Mouse (Mus musculus) heart, adult 11 months (tissue): Measurements from ENCODE around the gene Pln.
A peak's percentile ranks its signal among the peaks of the same experiment; 100 is the strongest.

Experiments used
- DNase-seq: peaks from one replicate; pipeline ENCODE4 v3.0.0; 2022

The Pln gene

DNA sequence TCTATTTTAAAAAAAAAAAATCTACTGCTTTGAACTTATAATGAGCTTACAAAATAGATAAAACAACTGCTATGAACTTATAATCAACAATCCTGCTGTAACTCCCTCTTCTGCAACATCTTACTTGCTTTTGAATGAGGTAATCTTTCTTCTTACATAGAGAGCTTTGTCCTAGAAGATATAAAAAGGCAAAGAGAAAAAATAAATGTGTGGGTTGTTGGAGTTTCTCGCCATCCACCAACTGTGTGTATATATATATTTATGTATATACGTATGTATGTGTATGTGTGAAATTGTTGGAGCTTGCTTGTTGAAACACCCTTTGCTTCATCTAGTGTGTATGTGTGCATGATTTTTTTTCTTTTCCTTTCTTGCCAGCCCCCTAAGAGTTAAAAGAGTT lies 29.8 kb downstream of the Pln start:
- DNase-seq: no peak

DNA sequence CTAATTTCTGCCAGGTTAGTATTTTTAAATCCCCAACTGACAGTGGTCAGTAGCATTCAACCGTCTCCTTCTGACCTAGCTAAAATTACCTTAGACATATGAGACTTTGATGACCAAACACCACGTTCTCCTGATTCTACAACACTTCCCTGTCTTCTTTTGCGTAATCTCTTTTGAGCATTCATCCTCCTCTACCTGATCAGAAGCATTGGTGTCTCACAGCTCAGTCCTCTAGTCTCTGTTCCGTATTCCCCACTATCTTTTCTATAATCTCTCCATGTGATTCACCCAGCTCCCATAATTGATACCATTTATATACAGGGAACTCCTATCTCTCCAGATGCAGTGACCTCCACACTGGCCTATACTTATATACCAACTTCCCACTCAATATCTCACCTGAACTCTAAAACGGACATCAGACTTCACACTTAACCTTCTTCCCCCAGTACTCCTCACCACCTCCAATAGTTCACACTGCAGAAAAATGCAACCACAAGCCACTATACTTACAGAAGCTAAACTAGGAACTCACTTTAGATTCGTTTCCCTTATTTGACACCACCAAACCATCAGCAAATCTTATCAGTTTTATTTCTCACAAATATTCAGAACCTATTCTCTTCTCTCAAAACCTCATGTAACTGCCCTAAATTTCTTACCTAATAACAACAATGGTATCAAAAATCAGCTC lies 36.6 kb downstream of the Pln start:
- no peak for DNase-seq

DNA sequence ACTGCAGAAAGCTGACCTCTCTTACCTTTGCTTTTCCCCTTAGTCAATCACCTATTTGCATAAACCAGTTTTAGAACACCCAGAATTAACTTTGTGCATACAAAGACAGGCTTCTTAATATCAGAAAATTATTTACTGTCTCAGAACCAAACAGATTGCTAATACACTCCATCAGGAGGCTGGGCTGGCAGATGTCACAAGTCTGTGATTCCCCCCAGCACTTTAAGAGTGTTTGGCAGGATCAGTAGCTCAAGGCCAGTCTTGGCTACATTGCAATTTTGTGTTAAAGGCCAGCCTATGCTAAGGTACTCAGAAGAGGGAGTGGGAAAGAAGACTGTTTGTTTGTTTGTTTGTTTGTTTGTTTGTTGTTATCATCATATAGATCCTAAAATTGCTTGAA lies 39.6 kb downstream of the Pln start:
- no peak for DNase-seq

DNA sequence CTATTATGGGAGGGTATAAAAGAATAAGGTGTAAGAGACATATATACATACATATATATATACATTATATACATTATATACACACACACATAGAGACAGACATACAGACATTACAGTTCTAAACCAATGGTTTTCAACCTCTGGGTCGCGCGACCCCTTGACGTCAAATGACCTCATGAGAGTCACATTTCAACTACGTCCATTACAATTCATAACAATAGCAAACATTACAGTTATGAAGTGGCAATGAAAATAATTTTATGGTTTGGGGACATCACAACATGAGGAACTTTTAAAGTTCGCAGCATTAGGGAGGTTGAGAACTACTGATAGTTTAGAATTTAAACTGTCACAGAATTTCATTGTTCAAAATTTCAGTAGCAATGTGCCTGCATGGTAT lies 40.8 kb downstream of the Pln start:
- DNase-seq: no peak

DNA sequence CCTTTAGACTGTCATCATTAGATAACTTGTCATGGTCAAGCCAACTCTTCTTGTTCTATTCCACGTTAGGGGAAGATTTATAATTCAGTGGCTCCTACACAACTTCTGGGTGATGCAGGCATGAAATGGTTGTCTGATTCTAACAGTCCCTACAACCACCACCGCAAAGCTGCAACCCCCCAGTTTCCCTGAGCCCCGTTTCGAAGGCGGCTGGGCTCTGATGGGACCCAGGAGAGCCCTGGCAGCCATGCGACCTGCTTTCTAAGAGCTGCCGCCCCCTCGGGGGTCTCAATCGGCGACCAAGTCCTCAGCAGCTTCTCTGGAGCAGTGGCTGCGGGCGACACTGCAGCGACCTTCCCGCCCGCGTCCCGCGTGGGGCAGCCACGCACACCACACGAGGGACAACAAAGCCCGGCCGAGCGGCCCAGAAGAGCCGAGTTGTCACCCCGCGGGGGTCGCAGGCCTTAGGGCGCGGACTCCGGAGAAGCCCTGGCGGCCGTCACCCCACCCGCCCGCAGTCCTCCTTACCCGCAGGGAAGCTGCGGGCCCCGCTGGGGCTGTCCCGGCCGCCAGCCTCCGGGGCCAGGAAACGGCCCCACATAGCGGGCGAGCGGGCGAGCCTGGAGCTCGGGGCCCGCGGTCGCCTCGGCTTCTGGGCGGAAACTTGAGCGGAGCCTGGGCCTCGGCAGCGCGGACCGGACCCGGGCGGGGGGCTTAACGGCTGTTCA lies 41.7 kb downstream of the Pln start:
- DNase-seq: no peak

DNA sequence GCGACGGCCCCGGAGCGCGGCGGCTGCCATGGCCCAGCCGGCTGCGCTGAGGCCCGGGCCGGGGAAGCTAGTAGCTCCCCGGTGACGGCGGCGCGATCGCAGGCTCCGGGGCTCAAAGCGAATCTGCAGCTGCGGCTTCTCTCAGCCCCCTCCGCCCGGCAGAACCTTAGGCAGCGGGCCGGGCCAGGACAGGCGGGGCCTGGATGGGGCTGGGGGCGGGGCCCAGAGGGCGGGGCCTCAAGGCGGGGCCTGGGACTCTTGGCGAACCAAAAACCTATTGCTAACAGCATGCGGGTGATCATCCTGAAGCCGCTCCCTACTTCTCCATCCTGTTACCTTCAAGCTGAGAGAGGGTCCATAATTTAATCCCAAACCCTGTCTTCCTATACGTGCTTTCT lies 42.2 kb downstream of the Pln start, which contains the start of gene Cep85l:
Gene Cep85l, minus strand, starts transcription at position 239 of the 398 bp plus-strand sequence.
- DNase-seq: peak; percentile 99

DNA sequence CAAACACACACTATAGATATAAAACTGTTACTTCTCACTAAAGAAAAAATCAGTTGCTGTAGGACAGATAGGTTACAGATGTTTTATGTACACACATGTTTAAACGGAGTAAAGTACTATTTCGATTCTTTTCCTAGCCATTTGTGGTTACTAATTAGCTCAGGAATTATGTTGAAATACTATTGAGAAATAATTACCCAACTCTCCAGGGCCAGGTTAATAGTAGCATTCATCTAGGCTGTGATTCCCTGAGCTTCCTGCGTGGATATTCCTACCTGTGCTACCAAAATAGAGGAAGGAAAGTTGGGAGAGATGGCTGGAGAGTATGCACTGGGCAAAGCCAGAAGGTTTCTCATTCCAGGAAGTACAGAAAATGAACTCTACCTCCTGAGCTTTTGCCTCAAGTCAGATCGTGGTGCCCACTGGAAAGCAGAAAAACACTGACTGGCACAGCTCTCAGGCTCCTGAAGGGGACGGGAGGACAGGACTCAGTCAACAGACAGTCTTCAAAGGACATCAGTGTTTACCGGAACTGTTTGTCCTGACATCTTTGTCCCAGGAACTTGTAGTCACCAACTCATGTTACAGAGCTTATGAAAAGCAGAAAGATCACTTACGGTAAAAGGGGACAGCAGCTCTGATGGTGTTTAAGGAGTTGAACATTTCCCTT lies 45.4 kb downstream of the Pln start:
- peak; percentile 58 for DNase-seq

DNA sequence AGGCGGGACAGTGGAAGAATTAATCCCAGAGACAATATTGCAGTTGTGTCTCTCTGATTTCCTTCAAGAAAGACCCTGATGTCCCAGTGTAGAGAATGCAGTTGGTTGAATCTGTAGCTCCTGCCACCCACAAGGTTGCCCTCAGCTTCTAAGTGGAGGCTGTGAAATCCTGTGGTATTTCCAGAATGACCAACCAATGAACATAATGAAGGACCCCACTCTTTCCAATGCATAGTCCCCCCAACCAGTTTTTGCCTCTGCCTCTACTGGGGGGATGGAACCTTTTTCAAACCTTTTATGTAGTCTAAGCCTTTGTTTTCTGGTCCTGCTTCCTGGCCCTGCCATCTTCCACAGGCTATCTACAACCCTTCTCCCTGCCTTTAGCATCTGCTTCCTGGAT lies 47.4 kb downstream of the Pln start:
- peak; percentile 55 for DNase-seq

DNA sequence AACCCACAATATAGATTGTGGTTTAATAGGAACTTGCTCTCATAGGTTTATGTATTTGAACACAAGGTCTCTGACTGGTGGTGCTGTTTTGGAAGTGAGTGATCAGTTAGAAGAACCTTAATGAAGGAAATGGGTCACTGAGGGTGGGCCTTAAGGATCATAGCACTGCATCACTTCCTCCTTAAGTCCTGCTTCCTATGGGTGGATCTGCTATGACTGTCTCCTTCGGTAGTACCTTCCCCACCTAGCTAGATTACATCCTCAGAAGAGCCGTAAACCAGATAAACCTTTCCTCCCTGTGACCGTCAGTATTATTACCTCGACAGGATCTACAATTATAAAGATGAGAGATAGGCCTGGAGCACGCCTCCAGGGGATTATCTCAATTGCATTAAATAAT lies 48.0 kb downstream of the Pln start:
- DNase-seq: peak; percentile 78

DNA sequence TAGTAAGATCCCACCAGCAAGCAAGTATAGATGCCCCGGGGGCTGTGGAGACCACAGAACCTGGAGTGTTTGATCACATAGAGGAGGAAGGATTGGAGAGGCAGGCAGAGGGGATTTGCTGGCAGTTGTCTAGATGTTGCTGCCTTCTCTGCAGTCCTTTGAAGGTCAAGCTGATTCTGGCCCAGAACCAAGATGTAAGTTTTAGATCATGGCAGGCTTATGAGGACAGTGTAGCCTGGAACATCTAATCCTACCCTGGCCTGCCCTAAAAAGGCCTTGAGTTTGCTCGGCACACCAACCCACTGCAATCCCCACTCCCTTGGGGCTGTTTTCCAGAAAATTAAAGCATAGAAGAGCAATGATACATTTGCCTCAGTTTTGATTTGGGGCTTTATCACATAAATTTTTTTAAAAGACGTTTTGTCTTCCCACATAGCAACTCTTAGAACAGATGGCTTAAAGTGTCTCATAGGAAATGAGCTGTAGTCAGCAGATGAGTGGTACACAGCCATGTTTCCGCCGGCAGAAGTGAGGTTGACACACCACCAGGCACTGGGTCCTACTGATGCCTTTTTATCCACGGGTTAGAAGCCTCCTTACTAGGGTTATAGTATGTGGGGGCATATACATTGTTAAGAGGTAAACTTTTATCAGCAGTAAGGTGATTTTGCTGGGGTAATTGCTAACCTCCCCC lies 50.9 kb downstream of the Pln start:
- peak; percentile 56 for DNase-seq

DNA sequence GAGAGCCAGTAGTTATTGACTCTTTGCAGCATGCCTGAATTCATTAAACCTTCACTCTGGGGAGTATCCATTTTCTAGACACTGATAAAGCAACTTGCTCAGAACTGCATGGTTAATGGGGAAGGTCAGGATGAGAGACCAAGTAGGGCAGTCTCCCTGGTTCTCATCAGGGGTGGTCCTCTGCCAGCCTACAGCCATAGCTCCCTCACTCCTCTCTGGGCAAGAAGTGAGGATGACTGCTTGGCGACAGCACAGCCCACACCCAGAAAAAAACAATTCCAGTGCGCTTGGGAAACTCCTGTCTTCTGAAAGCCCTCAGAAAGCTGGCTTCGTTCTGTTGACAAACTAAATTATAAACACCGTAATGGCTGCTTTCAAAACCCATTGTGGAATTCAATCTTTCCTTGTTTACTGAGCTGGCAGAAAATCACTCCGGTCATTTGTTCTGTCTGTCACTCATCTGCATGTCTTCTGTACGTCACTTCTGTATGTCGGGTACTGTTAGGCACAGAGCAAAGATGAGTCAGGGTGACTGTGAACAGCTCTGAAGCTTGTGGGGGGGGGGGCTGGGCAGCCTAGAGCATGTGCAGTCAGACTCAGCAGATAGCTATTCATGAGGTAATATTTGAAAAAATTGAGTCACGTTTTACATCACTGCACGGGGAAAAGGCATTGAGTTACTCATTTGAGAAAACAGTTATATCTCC lies 57.6 kb downstream of the Pln start:
- DNase-seq: peak; percentile 53
